Mouse (Mus musculus) hindbrain, embryonic 13.5 days (tissue): ENCODE measurements around the gene Tmem259. TPM values are rescaled to one million over a fixed set of nuclear protein-coding genes. Genes with fewer than 3 reads are reported as not detected.

Experiments
- ATAC-seq: fragments of 200-750 bp; cut with Nextera tagmentation; 2 replicates; pipeline ENCODE4 v1.8.0; 2017; ENCODE audit warnings: moderate TSS enrichment; ENCODE audit not compliant: low FRiP score
- H3K27ac ChIP-seq: fragments of 300-500 bp; sonication (generic); 2 replicates; pipeline ENCODE4 v1.5.1; 2015; ENCODE audit warnings: inconsistent platforms, mild to moderate bottlenecking, moderate library complexity
- H3K27me3 ChIP-seq: fragments of 300-500 bp; sonication (generic); 2 replicates; pipeline ENCODE4 v1.6.1; 2015; ENCODE audit warnings: mild to moderate bottlenecking, inconsistent platforms
- H3K36me3 ChIP-seq: fragments of 300-500 bp; sonication (generic); 2 replicates; pipeline ENCODE4 v1.6.1; 2015; ENCODE audit warnings: mild to moderate bottlenecking, inconsistent platforms
- H3K4me1 ChIP-seq: fragments of 300-500 bp; sonication (generic); replicated peaks from 2 replicates; pipeline ENCODE4 v1.6.1; 2015; ENCODE audit warnings: inconsistent platforms
- H3K4me2 ChIP-seq: fragments of 300-500 bp; sonication (generic); 2 replicates; pipeline ENCODE4 v1.6.1; 2015; ENCODE audit warnings: inconsistent platforms, mild to moderate bottlenecking, moderate library complexity
- H3K4me3 ChIP-seq: fragments of 300-500 bp; sonication (generic); 2 replicates; pipeline ENCODE4 v1.5.1; 2015; ENCODE audit warnings: mild to moderate bottlenecking, inconsistent platforms
- H3K9ac ChIP-seq: fragments of 300-500 bp; sonication (generic); 2 replicates; pipeline ENCODE4 v1.6.1; 2015; ENCODE audit warnings: mild to moderate bottlenecking, inconsistent platforms
- H3K9me3 ChIP-seq: fragments of 300-500 bp; sonication (generic); 2 replicates; pipeline ENCODE4 v1.6.1; 2016; ENCODE audit warnings: inconsistent platforms
- WGBS: fragments of 180-500 bp; shearing (Covaris S2); methylation state at CpG from one replicate; pipeline ENCODE4 v1.1.7; 2015; 5-methylcytosine and 5-hydroxymethylcytosine counted together
- polyA plus RNA-seq: library from polyadenylated mRNA; unstranded; fragments of >200 nt; fragmentation: Nextera tagmentation; extraction: Ambion mirVana; gene quantifications from 2 replicates; pipeline ENCODE4 v1.2.1, GENCODE M21; 2015

The Tmem259 gene
- polyA plus RNA-seq, 1 experiment from 2014 or later = 16.3 TPM

GRCm38 (mm10) chr10:79936284-79936910 lies 47.7 kb downstream of the Tmem259 start:
- Histone ChIP-seq H3K27me3 (no peaks in the 10 kb centered on the region), H3K36me3 (peaks cover 36% of the 10 kb centered on the region), H3K4me3 (no peak overlapping the region), H3K4me2 (peak overlapping the region; percentile 15; the same call in 1 of the 2 replicates), H3K27ac (peak overlapping the region; percentile 44; the same call in 1 of the 2 replicates), H3K4me1 (peaks cover 65% of the 10 kb centered on the region), H3K9ac (peak overlapping the region; percentile 5; the same call in 1 of the 2 replicates), H3K9me3 (no peaks in the 10 kb centered on the region)
- no peak for ATAC-seq
- WGBS = 77% methylated on average over 10 of the region's 10 CpGs

GRCm38 (mm10) chr10:79934794-79935569 lies 49.1 kb downstream of the Tmem259 start:
- H3K27me3 ChIP-seq = no peaks in the 10 kb centered on the region
- peak overlapping the region; percentile 71; the same call in 1 of the 2 replicates for H3K27ac ChIP-seq
- peaks cover 79% of the 10 kb centered on the region for H3K4me1 ChIP-seq
- WGBS = 91% methylated on average over 16 of the region's 16 CpGs
- no peak overlapping the region for H3K9ac ChIP-seq
- H3K9me3 ChIP-seq = no peaks in the 10 kb centered on the region
- no peak overlapping the region for H3K4me3 ChIP-seq
- peaks cover 40% of the 10 kb centered on the region for H3K36me3 ChIP-seq
- no peak for ATAC-seq
- no peak overlapping the region for H3K4me2 ChIP-seq

- Histone ChIP-seq H3K27ac (peak overlapping the region; percentile 71), H3K36me3 (peaks cover 38% of the 10 kb centered on the region), H3K9ac (peak overlapping the region; percentile 57; the same call in 1 of the 2 replicates), H3K27me3 (no peaks in the 10 kb centered on the region), H3K4me3 (no peak overlapping the region), H3K9me3 (no peaks in the 10 kb centered on the region), H3K4me1 (peaks cover 86% of the 10 kb centered on the region), H3K4me2 (no peak overlapping the region)
- ATAC-seq = peak; percentile 30; the same call in 1 of the 2 replicates
- WGBS = 43% methylated on average over 13 of the region's 13 CpGs
Measured at GRCm38 (mm10) chr10:79934272-79934721, 49.8 kb downstream of the Tmem259 start.

GRCm38 (mm10) chr10:79933861-79934260 lies 50.3 kb downstream of the Tmem259 start:
- no peaks in the 10 kb centered on the region for H3K9me3 ChIP-seq
- peak overlapping the region; percentile 57 for H3K9ac ChIP-seq
- no peak for ATAC-seq
- peaks cover 33% of the 10 kb centered on the region for H3K36me3 ChIP-seq
- WGBS = 22% methylated on average over 6 of the region's 6 CpGs
- H3K27me3 ChIP-seq = no peaks in the 10 kb centered on the region
- peaks cover 90% of the 10 kb centered on the region for H3K4me1 ChIP-seq
- H3K27ac ChIP-seq = peak overlapping the region; percentile 71
- H3K4me3 ChIP-seq = no peak overlapping the region
- no peak overlapping the region for H3K4me2 ChIP-seq

- peak overlapping the region; percentile 57 for H3K9ac ChIP-seq
- no peaks in the 10 kb centered on the region for H3K27me3 ChIP-seq
- peak overlapping the region; percentile 71 for H3K27ac ChIP-seq
- no peak for ATAC-seq
- no peak overlapping the region for H3K4me3 ChIP-seq
- peaks cover 92% of the 10 kb centered on the region for H3K4me1 ChIP-seq
- peaks cover 32% of the 10 kb centered on the region for H3K36me3 ChIP-seq
- H3K9me3 ChIP-seq = no peaks in the 10 kb centered on the region
- WGBS = 51% methylated on average over 9 of the region's 9 CpGs
- H3K4me2 ChIP-seq = no peak overlapping the region
Measured at GRCm38 (mm10) chr10:79933145-79933679, 50.9 kb downstream of the Tmem259 start.

- Histone ChIP-seq H3K27me3 (no peaks in the 10 kb centered on the region), H3K4me3 (no peak overlapping the region), H3K27ac (peak overlapping the region; percentile 71), H3K9ac (peak overlapping the region; percentile 57), H3K4me2 (0 out of 2 replicates have a peak overlapping the region, but pooled peaks have one; percentile 4), H3K4me1 (peaks cover 88% of the 10 kb centered on the region), H3K9me3 (no peaks in the 10 kb centered on the region), H3K36me3 (peaks cover 27% of the 10 kb centered on the region)
- ATAC-seq = no peak
- 15% methylated on average over 8 of the region's 8 CpGs for WGBS
Measured at GRCm38 (mm10) chr10:79932736-79933135, 51.4 kb downstream of the Tmem259 start.

GRCm38 (mm10) chr10:79931797-79932196 lies 52.3 kb downstream of the Tmem259 start:
- H3K4me3 ChIP-seq = no peak overlapping the region
- H3K4me1 ChIP-seq = peaks cover 79% of the 10 kb centered on the region
- peak overlapping the region; percentile 23; the same call in 1 of the 2 replicates for H3K27ac ChIP-seq
- H3K9ac ChIP-seq = no peak overlapping the region
- no peaks in the 10 kb centered on the region for H3K9me3 ChIP-seq
- no peak for ATAC-seq
- H3K4me2 ChIP-seq = no peak overlapping the region
- WGBS = 85% methylated on average over 9 of the region's 9 CpGs
- H3K36me3 ChIP-seq = peaks cover 27% of the 10 kb centered on the region
- no peaks in the 10 kb centered on the region for H3K27me3 ChIP-seq

- 58% methylated on average over 16 of the region's 16 CpGs for WGBS
- H3K4me2 ChIP-seq = peak overlapping the region; percentile 15; the same call in 1 of the 2 replicates
- no peak for ATAC-seq
- no peaks in the 10 kb centered on the region for H3K9me3 ChIP-seq
- H3K4me3 ChIP-seq = no peak overlapping the region
- H3K27me3 ChIP-seq = no peaks in the 10 kb centered on the region
- H3K36me3 ChIP-seq = peaks cover 27% of the 10 kb centered on the region
- peak overlapping the region; percentile 60 for H3K27ac ChIP-seq
- H3K4me1 ChIP-seq = peaks cover 79% of the 10 kb centered on the region
- peak overlapping the region; percentile 95 for H3K9ac ChIP-seq
Measured at GRCm38 (mm10) chr10:79930826-79931186, 53.3 kb downstream of the Tmem259 start.

- Histone ChIP-seq H3K4me2 (peak overlapping the region; percentile 89), H3K9ac (peak overlapping the region; percentile 95), H3K4me1 (peaks cover 78% of the 10 kb centered on the region), H3K4me3 (peak overlapping the region; percentile 87; the same call in 1 of the 2 replicates), H3K27ac (peak overlapping the region; percentile 60), H3K9me3 (no peaks in the 10 kb centered on the region), H3K27me3 (no peaks in the 10 kb centered on the region), H3K36me3 (peaks cover 27% of the 10 kb centered on the region)
- WGBS = 80% methylated on average over 18 of the region's 18 CpGs
- no peak for ATAC-seq
Measured at GRCm38 (mm10) chr10:79929967-79930825, 53.9 kb downstream of the Tmem259 start.

- Histone ChIP-seq H3K4me1 (peaks cover 69% of the 10 kb centered on the region), H3K36me3 (peaks cover 27% of the 10 kb centered on the region), H3K4me3 (peak overlapping the region; percentile 87), H3K27me3 (peaks cover 5% of the 10 kb centered on the region; the same call in 1 of the 2 replicates), H3K27ac (peak overlapping the region; percentile 94), H3K9ac (peak overlapping the region; percentile 95), H3K4me2 (peak overlapping the region; percentile 89), H3K9me3 (no peaks in the 10 kb centered on the region)
- ATAC-seq = no peak
- 22% methylated on average over 9 of the region's 9 CpGs for WGBS
Measured at GRCm38 (mm10) chr10:79928907-79929701, 55.0 kb downstream of the Tmem259 start.
